Mouse (Mus musculus) mouse embryonic stem cell (cell line): ENCODE data around the gene H2-DMb2.
"Not testable (repeated sequence)": the region's sequence is repeated elsewhere in the genome, so short reads cannot be mapped to it uniquely, and the experiment has no call there.

Source experiments
- in situ Hi-C, 2 experiments: fragments of 300-500 bp; cut with MboI; formaldehyde crosslinking; loops; 1 replicate in 1 of 2; 3 replicates in 1 of 2; pipeline ENCODE4 v1.14.3; 2019 to 2020; ENCODE audit warnings: low sequenced_read_pairs in 2 of 2, low pct_unique_long_range_greater_than_20kb in 1 of 2, mixed read lengths in 1 of 2; ENCODE audit not compliant: unreplicated experiment in 1 of 2

Gene H2-DMb2

DNA sequence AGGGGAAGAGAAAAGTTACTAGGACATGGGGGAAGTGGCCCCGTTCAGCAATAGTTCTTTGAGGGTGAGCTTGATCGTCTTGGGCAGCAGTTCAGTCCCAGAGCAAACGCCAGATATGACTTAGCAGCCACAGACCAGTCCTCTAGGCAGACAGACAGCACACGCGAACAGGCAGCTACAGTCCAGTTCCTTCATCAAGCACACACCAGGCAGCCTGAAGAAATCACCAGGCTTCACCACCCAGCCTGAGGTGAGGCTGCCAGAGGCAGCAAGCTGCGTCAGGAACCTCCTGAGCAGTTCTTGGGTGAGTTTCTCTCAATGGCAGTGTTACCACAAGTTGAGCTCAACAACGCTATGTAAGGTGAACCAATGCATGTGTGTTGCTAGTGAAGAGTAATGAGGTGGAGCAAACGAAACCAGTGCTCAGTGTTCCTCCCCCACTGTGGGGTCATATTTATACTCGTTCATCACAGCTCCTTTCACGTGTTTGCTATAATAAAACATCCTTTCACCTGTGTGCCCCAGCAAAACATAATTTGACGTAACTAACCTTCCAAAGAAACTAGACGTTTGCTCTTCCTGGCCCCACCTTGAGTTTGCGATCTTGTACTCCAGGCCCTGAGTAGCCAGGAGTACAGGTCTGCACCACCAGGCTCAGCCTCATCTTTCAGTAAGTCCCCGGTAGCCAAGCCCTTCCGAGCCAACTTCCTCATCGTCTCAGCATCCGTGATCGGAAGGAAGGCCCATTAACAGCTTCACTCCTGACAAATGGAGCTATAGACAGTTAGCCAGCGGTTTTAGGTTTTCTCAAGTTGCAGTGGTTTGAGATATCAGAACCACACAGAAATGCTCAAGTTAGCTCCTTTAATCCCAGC is 12.8 kb upstream of the H2-DMb2 start:
- in situ Hi-C loops: no loop called here

GRCm38 (mm10) chr17:34131911-34132310 is 11.2 kb upstream of the H2-DMb2 start:
- in situ Hi-C loops: no loop called here

DNA sequence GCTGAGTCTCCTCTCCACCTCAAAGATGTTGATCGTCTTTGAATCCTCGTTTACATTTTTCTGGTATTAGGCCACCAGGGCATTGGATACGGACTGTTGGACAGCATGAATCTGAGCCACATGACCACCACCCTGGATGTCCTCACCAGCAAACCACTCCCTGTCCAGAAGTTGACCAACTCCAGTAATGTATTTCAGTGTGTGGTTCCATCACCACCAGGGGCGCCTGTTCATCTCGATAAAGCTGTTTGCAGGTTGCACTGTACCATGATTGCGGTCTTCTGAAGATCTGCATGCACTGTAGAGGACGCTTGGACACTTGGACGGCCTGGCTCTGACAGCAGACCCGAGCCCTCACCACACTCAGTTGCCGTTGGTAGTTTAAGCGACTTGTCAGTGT is 9.8 kb upstream of the H2-DMb2 start:
- in situ Hi-C loops: no loop called here

- in situ Hi-C loops: no loop called here
These were observed 8.7 kb upstream of the H2-DMb2 start for GRCm38 (mm10) chr17:34134451-34134850.

DNA sequence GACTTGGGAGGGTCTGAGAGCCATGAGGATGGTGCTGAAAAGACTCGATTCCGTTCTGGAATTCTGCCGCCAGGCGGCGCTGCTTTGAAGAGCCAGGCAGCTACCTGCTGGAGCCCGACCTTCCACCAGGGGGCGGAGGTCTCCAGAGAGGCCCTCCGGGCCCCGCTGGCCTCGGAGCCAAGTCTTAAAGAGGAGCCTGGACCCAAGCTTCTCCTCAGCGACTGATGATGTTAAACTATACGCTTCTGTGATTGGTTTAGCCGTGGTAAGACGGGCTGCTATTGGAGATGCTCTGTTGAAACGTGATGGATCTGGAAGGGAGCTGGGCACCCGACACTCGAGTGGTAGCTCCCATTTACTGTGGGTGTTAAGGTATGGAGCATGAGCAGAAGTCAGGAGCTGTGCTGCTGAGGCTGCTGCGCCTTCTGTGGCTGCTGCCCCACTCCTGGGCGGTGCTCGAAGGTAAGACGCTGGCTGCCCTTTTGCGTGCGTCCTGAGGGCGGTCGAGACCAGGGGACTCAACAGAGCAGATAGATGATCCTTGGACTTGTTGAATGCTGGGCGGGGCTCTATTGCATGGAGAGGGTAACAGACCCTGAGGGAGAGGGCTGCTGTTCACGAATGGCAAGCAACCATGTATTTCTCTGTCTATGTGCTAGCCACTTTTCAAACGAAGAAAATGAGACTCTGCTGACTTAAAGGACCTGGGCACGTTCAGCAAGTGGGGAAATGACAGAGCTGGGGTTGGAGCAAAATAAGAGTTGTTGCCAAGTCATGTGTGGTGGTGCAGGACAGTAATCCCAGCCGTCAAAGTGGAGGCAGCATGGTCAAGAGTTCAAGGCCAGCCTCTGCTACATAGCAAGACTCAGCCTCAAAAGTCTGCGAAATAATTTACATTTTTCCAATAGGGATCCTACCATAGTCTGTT is 7.5 kb upstream of the H2-DMb2 start:
- in situ Hi-C loops: no loop called here

DNA sequence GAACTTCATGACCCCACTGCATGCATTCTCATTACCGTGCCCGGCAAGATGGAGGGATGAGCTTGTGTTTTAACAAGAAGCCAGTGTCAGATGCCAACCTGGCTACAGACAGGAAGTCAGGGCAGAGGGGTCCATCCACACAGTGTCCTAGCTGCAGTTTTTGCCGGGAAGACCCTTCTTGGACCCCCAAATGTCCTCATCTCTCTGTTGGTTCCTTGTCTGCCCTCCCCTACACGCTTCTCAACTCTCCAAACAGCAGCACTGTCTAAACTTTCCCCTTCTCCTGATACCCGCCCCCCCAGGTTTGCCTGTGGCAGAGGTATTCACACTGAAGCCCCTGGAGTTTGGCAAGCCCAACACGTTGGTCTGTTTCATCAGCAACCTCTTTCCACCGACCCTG is 5.5 kb upstream of the H2-DMb2 start:
- in situ Hi-C loops: no loop called here

- in situ Hi-C loops: no loop called here
These were observed 4.5 kb upstream of the H2-DMb2 start for GRCm38 (mm10) chr17:34138655-34139054.

- in situ Hi-C loops: no loop called here
These were observed 3.7 kb upstream of the H2-DMb2 start for GRCm38 (mm10) chr17:34139416-34139815.

DNA sequence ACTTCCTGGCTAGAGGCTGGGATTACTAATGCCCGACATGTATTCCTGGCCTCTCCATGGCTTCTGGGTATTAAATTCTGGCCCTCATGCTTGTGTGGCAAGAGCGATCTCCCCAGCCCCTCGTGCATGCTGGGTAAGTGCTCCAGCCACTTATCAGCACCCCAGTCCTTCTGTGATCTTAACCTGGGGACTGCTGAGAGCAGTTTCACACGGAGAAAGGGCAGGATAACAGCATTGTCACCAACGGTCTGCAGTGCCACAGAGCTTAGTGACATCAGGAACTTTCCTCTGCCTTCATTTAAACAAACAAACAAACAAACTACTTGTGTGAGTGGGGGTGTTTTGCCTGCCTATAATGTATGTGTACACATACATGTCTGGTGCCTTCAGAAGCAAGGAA is 2.9 kb upstream of the H2-DMb2 start:
- in situ Hi-C loops: no loop called here

DNA sequence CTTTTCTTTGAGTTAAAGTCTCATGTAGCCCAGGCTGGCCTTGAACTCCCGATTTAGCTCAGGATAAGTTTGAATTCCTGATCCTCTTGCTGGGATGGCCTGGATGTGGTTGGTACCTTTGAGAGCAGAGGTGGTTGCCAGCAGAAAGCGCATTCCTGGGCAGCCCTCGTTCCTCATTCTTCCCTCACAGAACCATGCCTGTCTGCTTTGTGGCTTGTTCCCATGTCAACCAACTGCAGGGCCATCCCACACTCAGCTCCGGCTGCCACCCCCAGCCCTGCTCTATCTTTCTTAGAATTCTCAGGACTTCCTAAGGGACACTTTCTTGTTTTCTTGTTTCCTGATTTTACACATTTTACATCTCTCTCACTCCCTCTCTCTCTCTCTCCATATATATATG is 1.7 kb upstream of the H2-DMb2 start:
- in situ Hi-C loops: no loop called here

- in situ Hi-C loops: no loop called here
These were observed 574 bp upstream of the H2-DMb2 start for GRCm38 (mm10) chr17:34142456-34143010.

DNA sequence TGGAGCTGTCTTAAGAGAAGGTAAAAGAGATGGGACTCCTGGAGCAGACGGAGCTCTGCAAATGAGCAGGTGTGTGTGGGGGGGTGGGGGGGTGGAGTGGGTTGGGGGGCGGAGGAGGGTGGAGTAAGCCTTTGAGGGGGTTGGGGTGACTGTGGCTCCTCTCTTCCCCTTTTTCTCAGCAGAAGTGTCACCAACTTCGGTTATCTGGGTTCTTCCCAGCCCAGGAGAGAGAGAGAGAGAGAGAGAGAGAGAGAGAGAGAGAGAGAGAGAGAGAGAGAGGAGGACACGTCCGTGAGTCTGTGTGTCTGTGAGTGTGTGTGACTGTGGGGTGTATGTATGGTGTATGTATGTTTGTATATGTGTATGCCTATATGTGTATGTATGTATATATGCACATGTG is 354 bp downstream of the H2-DMb2 start:
- in situ Hi-C loops: no loop called here

GRCm38 (mm10) chr17:34144221-34144620 is 1.1 kb downstream of the H2-DMb2 start:
- in situ Hi-C loops: not testable (repeated sequence)

DNA sequence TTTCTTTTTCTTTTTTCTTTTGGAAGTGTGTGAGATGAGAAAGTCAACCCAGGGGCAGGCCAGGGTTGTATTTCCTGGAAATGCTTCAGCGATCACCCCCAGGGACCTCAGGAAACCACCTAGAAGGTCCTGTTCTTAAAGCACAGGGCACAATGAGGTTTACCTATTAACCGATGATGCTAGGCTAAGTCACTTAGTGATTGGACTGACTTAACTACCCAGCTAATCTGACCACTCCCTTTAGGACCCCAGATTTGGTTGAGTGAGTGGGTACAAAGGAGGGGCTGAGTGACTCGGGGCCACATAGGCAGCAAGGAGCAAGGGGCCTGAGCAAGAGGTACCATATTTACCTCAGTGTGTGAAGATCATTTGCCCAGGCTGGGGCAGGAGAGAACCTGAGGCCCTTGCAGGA is 1.9 kb downstream of the H2-DMb2 start:
- in situ Hi-C loops: no loop called here

DNA sequence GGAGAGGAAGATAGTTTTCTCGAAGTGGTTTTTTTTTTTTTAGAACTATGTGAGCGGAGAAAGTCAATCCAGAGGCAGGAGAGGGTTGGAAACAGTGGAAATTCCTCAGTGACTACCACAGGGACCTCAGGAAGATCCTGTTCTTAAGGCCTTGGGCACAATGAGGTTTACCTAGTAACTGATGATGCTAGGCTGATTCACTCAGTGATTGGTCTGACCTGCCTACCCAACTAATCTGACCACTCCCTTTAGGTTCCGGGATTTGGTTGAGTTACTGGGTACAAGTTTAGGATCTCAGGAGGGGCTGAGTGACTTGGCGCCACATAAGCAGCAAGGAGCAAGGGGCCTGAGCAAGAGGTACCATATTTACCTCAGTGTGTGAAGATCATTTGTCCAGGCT is 9.8 kb downstream of the H2-DMb2 start, which contains the start of gene H2-DMb1:
Gene H2-DMb1 (plus strand): TSS at position 150 of the 400 bp plus-strand sequence.
- in situ Hi-C loops: no loop called here

GRCm38 (mm10) chr17:34155534-34155933 is 12.4 kb downstream of the H2-DMb2 start:
- in situ Hi-C loops: no loop called here

GRCm38 (mm10) chr17:34164202-34164895 is 21.2 kb downstream of the H2-DMb2 start:
- in situ Hi-C loops: loop anchor here in 1 of 2 experiments (10.0 kb wide), 1 partner anchor 90 kb away; no protein-coding TSS in a partner anchor

- in situ Hi-C loops: loop anchor here in 1 of 2 experiments (10.0 kb wide), 1 partner anchor 90 kb away; no protein-coding TSS in a partner anchor
These were observed 22.1 kb downstream of the H2-DMb2 start for GRCm38 (mm10) chr17:34165033-34165730.
